ENCODE assay signal across 17 mouse cellular contexts in the genomic region with DNA sequence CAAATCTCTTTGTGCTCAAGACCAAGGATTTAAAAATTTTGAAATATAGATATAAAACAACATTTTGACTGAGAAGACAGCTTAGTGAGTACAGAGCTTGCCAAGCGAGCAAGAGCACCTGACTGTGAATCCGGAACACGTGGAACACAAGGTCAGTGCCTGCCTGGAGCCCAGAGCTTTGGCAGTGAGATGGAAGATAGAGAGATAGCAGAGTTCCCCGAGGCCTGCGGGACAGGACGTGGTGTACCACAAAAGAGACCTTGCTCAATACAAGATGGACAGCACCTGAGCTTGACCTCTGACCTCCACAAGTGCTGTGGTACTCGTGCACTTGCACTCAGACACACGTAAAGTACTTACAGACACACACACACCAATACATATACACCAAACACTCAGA. TPM values are rescaled to one million over a fixed set of nuclear protein-coding genes. Genes with fewer than 3 reads are reported as not detected.
DNase-seq lines count a peak whose midpoint lies in the region; ATAC-seq and TF ChIP-seq lines count a peak whose summit lies in the region.
"Had no signal": no experiment of that assay in that cellular context is flagged by ENCODE, and none has a peak within 500 bp of the region (broad histone marks: within the 10 kb centered on the region; RNA-seq: fewer than 3 reads in every experiment).

No protein-coding gene starts in this region.

- H3K9ac ChIP-seq in kidney, embryonic 14.5 days (ENCODE audit: low read depth, low read length) = no peak overlapping the region
- H3K9ac ChIP-seq in midbrain, embryonic 15.5 days = no peak overlapping the region
- H3K9ac ChIP-seq: embryonic facial prominence, embryonic 12.5 days; forebrain, embryonic 12.5 days; midbrain, embryonic 13.5 days; neural tube, embryonic 13.5 days had no signal

- no peaks in the 10 kb centered on the region for H3K4me1 ChIP-seq in kidney, embryonic 14.5 days (ENCODE audit: control insufficient read depth, insufficient read depth, low read length)
- no peaks in the 10 kb centered on the region for H3K4me1 ChIP-seq in midbrain, embryonic 15.5 days
- H3K4me1 ChIP-seq: embryonic facial prominence, embryonic 12.5 days; neural tube, embryonic 13.5 days had no signal

- H3K36me3 ChIP-seq in kidney, embryonic 14.5 days (ENCODE audit: control insufficient read depth, insufficient read depth, low read length) = no peaks in the 10 kb centered on the region; the same call in 1 of the 2 replicates
- no peaks in the 10 kb centered on the region for H3K36me3 ChIP-seq in midbrain, embryonic 15.5 days (replicated peaks)
- H3K36me3 ChIP-seq: embryonic facial prominence, embryonic 12.5 days; forebrain, embryonic 12.5 days; midbrain, embryonic 13.5 days; neural tube, embryonic 13.5 days had no signal

- ATAC-seq in kidney, embryonic 14.5 days (ENCODE audit: low FRiP score, low TSS enrichment) = no peak
- no peak for ATAC-seq in megakaryocyte-erythroid progenitor cell, adult 5-6 weeks (replicated peaks; ENCODE audit: low FRiP score, low TSS enrichment, poor library complexity, severe bottlenecking)
- no peak for ATAC-seq in midbrain, embryonic 15.5 days (replicated peaks)
- ATAC-seq: midbrain, embryonic 13.5 days had no signal

- no peak for TF ChIP-seq CTCF in gastrocnemius, adult 2 months (IDR thresholded peaks at IDR 0.05)

- H3K9me3 ChIP-seq in kidney, embryonic 14.5 days (ENCODE audit: control insufficient read depth, low read length) = no peaks in the 10 kb centered on the region
- no peaks in the 10 kb centered on the region for H3K9me3 ChIP-seq in midbrain, embryonic 15.5 days
- H3K9me3 ChIP-seq: embryonic facial prominence, embryonic 12.5 days; forebrain, embryonic 12.5 days; G1E; midbrain, embryonic 13.5 days; neural tube, embryonic 13.5 days had no signal

- intact Hi-C loops in gastrocnemius, adult 2 months (cut with DNase I) = loop anchor here (5.0 kb wide), 1 partner anchor 304 kb away; no protein-coding TSS in a partner anchor

- no peak overlapping the region for H3K4me2 ChIP-seq in kidney, embryonic 14.5 days (replicated peaks; ENCODE audit: low read depth, low read length)
- no peak overlapping the region for H3K4me2 ChIP-seq in midbrain, embryonic 15.5 days
- H3K4me2 ChIP-seq: embryonic facial prominence, embryonic 12.5 days; forebrain, embryonic 12.5 days; midbrain, embryonic 13.5 days; neural tube, embryonic 13.5 days had no signal

- no peak overlapping the region for H3K27ac ChIP-seq in gastrocnemius, adult 2 months
- H3K27ac ChIP-seq in kidney, embryonic 14.5 days (ENCODE audit: low read depth, low read length) = no peak overlapping the region
- no peak overlapping the region for H3K27ac ChIP-seq in midbrain, embryonic 15.5 days
- H3K27ac ChIP-seq: embryonic facial prominence, embryonic 12.5 days; forebrain, embryonic 12.5 days; midbrain, embryonic 13.5 days; neural tube, embryonic 13.5 days had no signal

- H3K27me3 ChIP-seq in kidney, embryonic 14.5 days (ENCODE audit: control insufficient read depth, insufficient read depth, low read length) = no peaks in the 10 kb centered on the region
- no peaks in the 10 kb centered on the region for H3K27me3 ChIP-seq in midbrain, embryonic 15.5 days (replicated peaks)
- H3K27me3 ChIP-seq: embryonic facial prominence, embryonic 12.5 days; forebrain, embryonic 12.5 days; midbrain, embryonic 13.5 days; neural tube, embryonic 13.5 days had no signal

- peak; percentile 24 for DNase-seq in gastrocnemius, adult 2 months
- DNase-seq in gastrocnemius, adult 8-10 months (ENCODE audit: low spot score in 2 of 2) = no peak
- peak; percentile 72 for DNase-seq in kidney, adult 9 months
- peak; percentile 55 for DNase-seq in adrenal gland, adult 8-10 months
- peak; percentile 55 to 86 for DNase-seq in kidney, postnatal 25 days
- DNase-seq: B cell, adult 2 months; cerebellum, postnatal 25 days; right cerebral cortex, postnatal 14 days; thymus, postnatal 36 days had no signal

- WGBS in kidney, embryonic 14.5 days = 75% methylated on average over 8 of the region's 8 CpGs
- WGBS in midbrain, embryonic 15.5 days = 93% methylated on average over 8 of the region's 8 CpGs

- H3K4me3 ChIP-seq in gastrocnemius, adult 2 months = no peak overlapping the region
- H3K4me3 ChIP-seq in kidney, embryonic 14.5 days (ENCODE audit: low read length) = no peak overlapping the region
- no peak overlapping the region for H3K4me3 ChIP-seq in midbrain, embryonic 15.5 days
- H3K4me3 ChIP-seq: embryonic facial prominence, embryonic 12.5 days; forebrain, embryonic 12.5 days; midbrain, embryonic 13.5 days; neural tube, embryonic 13.5 days had no signal

RNA-seq across cellular contexts. Expression of gene Adk, which starts 54.2 kb away (rescaled TPM):
- total RNA-seq in gastrocnemius, adult 2 months (2021) = 100 to 1,000 TPM in 1 of 2 experiments, 10 to 100 TPM in 1; 77.1 to 152 TPM
- 100 to 1,000 TPM in 2 of 4 experiments, 10 to 100 TPM in 2; 88.2 to 104 (median 99.2) TPM for total RNA-seq in gastrocnemius, adult 8-10 months (2022)
- 155 and 156 TPM in 2 replicates for polyA plus RNA-seq in kidney, embryonic 14.5 days (2014; fragmentation: Nextera tagmentation; extraction: Ambion mirVana)
- total RNA-seq in adrenal gland, adult 8-10 months (2022) = 100 to 1,000 TPM; 151 to 212 (median 178) TPM
- 122 and 138 TPM in 2 replicates for total RNA-seq in megakaryocyte-erythroid progenitor cell, adult 5-6 weeks (2014; fragmentation: Nextera tagmentation)
- total RNA-seq in megakaryocyte-erythroid progenitor cell, adult 5-6 weeks (2017) = 168 and 190 TPM in 2 replicates
- polyA plus RNA-seq in midbrain, embryonic 15.5 days (2015; fragmentation: Nextera tagmentation; extraction: Ambion mirVana) = 34.8 and 38.4 TPM in 2 replicates

RNA-seq across cellular contexts. Expression of gene Ap3m1, which starts 54.3 kb away (rescaled TPM):
- 10 to 100 TPM; 34.6 to 41.0 TPM for total RNA-seq in gastrocnemius, adult 2 months (2021)
- 10 to 100 TPM; 27.9 to 33.0 (median 30.6) TPM for total RNA-seq in gastrocnemius, adult 8-10 months (2022)
- 70.0 and 89.8 TPM in 2 replicates for polyA plus RNA-seq in kidney, embryonic 14.5 days (2014; fragmentation: Nextera tagmentation; extraction: Ambion mirVana)
- 100 to 1,000 TPM in 3 of 4 experiments, 10 to 100 TPM in 1; 97.7 to 120 (median 110) TPM for total RNA-seq in adrenal gland, adult 8-10 months (2022)
- total RNA-seq in megakaryocyte-erythroid progenitor cell, adult 5-6 weeks (2014; fragmentation: Nextera tagmentation) = 35.0 and 45.5 TPM in 2 replicates
- total RNA-seq in megakaryocyte-erythroid progenitor cell, adult 5-6 weeks (2017) = 35.5 and 47.5 TPM in 2 replicates
- 78.2 and 80.9 TPM in 2 replicates for polyA plus RNA-seq in midbrain, embryonic 15.5 days (2015; fragmentation: Nextera tagmentation; extraction: Ambion mirVana)

Comparison
In these comparisons a context has a peak if more than half of its experiments do, and no peak if none do; other contexts are left out.
1. DNase-seq: peak in gastrocnemius, adult 2 months (single experiment), kidney, adult 9 months (single experiment), adrenal gland, adult 8-10 months (single experiment) and kidney, postnatal 25 days (2 of 2); none in gastrocnemius, adult 8-10 months (0 of 2).